Mouse (Mus musculus): Measurements from ENCODE around the gene Sac3d1. TPM values are rescaled to one million over a fixed set of nuclear protein-coding genes. Genes with fewer than 3 reads are reported as not detected.
A peak's percentile ranks its signal among the peaks of the same experiment; 100 is the strongest.

Gene Sac3d1
- total and polyA plus RNA-seq, 3 experiments = 44.4 to 49.3 TPM; not detected in 1

GRCm38 (mm10) chr19:6117346-6117985, 984 bp downstream of the Sac3d1 start:
- DNase-seq (ENCODE audit: low read depth, low spot score) = peak; percentile 53
- Histone ChIP-seq H3K27me3 (ENCODE audit: control insufficient read depth in 1 of 2, insufficient read depth in 2 of 2, low read length in 2 of 2) (no peaks in the 10 kb centered on the region), H3K27ac (ENCODE audit: control insufficient read depth, low read depth, low read length) (peak overlapping the region; percentile 88), H3K9ac (ENCODE audit: control insufficient read depth, low read depth, low read length, poor library complexity, severe bottlenecking) (peak overlapping the region; percentile 88), H3K9me3 (replicated peaks; ENCODE audit: insufficient read depth, low read length) (no peaks in the 10 kb centered on the region), H3K4me3 (ENCODE audit: control insufficient read depth in 1 of 2, insufficient read depth in 1 of 2, low read depth in 2 of 2, low read length in 2 of 2) (peak overlapping the region; percentile 74 to 91), H3K36me3 (ENCODE audit: control insufficient read depth in 1 of 2, insufficient read depth in 2 of 2, low read length in 2 of 2) (peaks cover 0 to 10% of the 10 kb centered on the region in 2 experiments; a peak in 2 of 4 replicates), H3K79me2 (ENCODE audit: control insufficient read depth, insufficient read depth, low read length, poor library complexity) (peaks cover 22% of the 10 kb centered on the region), H3K4me1 (ENCODE audit: control insufficient read depth in 1 of 2, insufficient read depth in 2 of 2, low read length in 2 of 2) (peaks cover 2 to 10% of the 10 kb centered on the region in 2 experiments; a peak in 2 of 4 replicates)
- TF ChIP-seq SIN3A (IDR thresholded peaks at IDR 0.05; ENCODE audit: low read length) = 0 out of 2 replicates have a peak, but pooled peaks have one; percentile 36
- 0 out of 2 replicates have a peak, but pooled peaks have one; percentile 16 for TF ChIP-seq MAX (IDR thresholded peaks at IDR 0.05; ENCODE audit: low read length)
- TF ChIP-seq ETS1 (IDR thresholded peaks at IDR 0.05; ENCODE audit: low read depth, low read length) = no peak
- TF ChIP-seq TCF12 (IDR thresholded peaks at IDR 0.05; ENCODE audit: low read depth, low read length) = 0 out of 2 replicates have a peak, but pooled peaks have one; percentile 10

GRCm38 (mm10) chr19:6116113-6116850, 2.2 kb downstream of the Sac3d1 start:
- H3K36me3 ChIP-seq (ENCODE audit: control insufficient read depth in 1 of 2, insufficient read depth in 2 of 2, low read length in 2 of 2) = peaks cover 0 to 10% of the 10 kb centered on the region in 2 experiments; a peak in 2 of 4 replicates
- TF ChIP-seq POLR2AphosphoS5 (IDR thresholded peaks at IDR 0.05; ENCODE audit: borderline replicate concordance, low read depth, low read length) = no peak
- TF ChIP-seq EP300 (IDR thresholded peaks at IDR 0.05; ENCODE audit: low read depth in 1 of 2, low read length in 2 of 2) = no peak
- no peak for TF ChIP-seq MXI1 (IDR thresholded peaks at IDR 0.05; ENCODE audit: low read depth, low read length)
- no peak for TF ChIP-seq KAT2A (conservative IDR thresholded peaks at IDR 0.05; ENCODE audit: low read depth, low read length)
- TF ChIP-seq BHLHE40 (IDR thresholded peaks at IDR 0.05; ENCODE audit: borderline replicate concordance, low read depth, low read length) = no peak
- TF ChIP-seq POLR2A (IDR thresholded peaks at IDR 0.05; ENCODE audit: control insufficient read depth in 1 of 2, insufficient read depth in 1 of 2, low read depth in 1 of 2, low read length in 2 of 2, poor library complexity in 1 of 2) = no peak
- TF ChIP-seq MYC (IDR thresholded peaks at IDR 0.05; ENCODE audit: low read depth, low read length) = no peak
- TF ChIP-seq MAFK (IDR thresholded peaks at IDR 0.05; ENCODE audit: borderline replicate concordance, low read depth, low read length) = no peak
- TF ChIP-seq CHD2 (IDR thresholded peaks at IDR 0.05; ENCODE audit: low read length) = no peak
- no peak for TF ChIP-seq ETS1 (IDR thresholded peaks at IDR 0.05; ENCODE audit: low read depth, low read length)
- TF ChIP-seq TBP (IDR thresholded peaks at IDR 0.05; ENCODE audit: low read depth, low read length) = no peak
- no peak for TF ChIP-seq MEF2A (IDR thresholded peaks at IDR 0.05; ENCODE audit: extremely low read depth, insufficient replicate concordance, low read depth, low read length, poor library complexity, severe bottlenecking)
- no peak for TF ChIP-seq NELFE (IDR thresholded peaks at IDR 0.05; ENCODE audit: low read depth, low read length)
- no peak for TF ChIP-seq ZC3H11A (IDR thresholded peaks at IDR 0.05; ENCODE audit: low read depth, low read length)
- TF ChIP-seq UBTF (IDR thresholded peaks at IDR 0.05; ENCODE audit: borderline replicate concordance, insufficient read depth, low read depth, low read length) = no peak
- no peak for TF ChIP-seq SIN3A (IDR thresholded peaks at IDR 0.05; ENCODE audit: low read length)
- no peak for TF ChIP-seq USF1 (IDR thresholded peaks at IDR 0.05; ENCODE audit: low read depth, low read length)
- no peak for TF ChIP-seq GABPA (IDR thresholded peaks at IDR 0.05; ENCODE audit: low read depth, low read length)
- no peak for TF ChIP-seq HCFC1 (IDR thresholded peaks at IDR 0.05; ENCODE audit: low read depth, low read length)
- H3K9ac ChIP-seq (ENCODE audit: control insufficient read depth, low read depth, low read length, poor library complexity, severe bottlenecking) = peak overlapping the region; percentile 88

More at GRCm38 (mm10) chr19:6116113-6116850, 2.2 kb downstream of the Sac3d1 start:
- Histone ChIP-seq H3K27me3 (ENCODE audit: control insufficient read depth in 1 of 2, insufficient read depth in 2 of 2, low read length in 2 of 2) (no peaks in the 10 kb centered on the region), H3K79me2 (ENCODE audit: control insufficient read depth, insufficient read depth, low read length, poor library complexity) (peaks cover 22% of the 10 kb centered on the region), H3K4me1 (ENCODE audit: control insufficient read depth in 1 of 2, insufficient read depth in 2 of 2, low read length in 2 of 2) (peaks cover 2 to 10% of the 10 kb centered on the region in 2 experiments; a peak in 2 of 4 replicates), H3K9me3 (replicated peaks; ENCODE audit: insufficient read depth, low read length) (no peaks in the 10 kb centered on the region), H3K27ac (ENCODE audit: control insufficient read depth, low read depth, low read length) (no peak overlapping the region), H3K4me3 (ENCODE audit: control insufficient read depth in 1 of 2, insufficient read depth in 1 of 2, low read depth in 2 of 2, low read length in 2 of 2) (peak overlapping the region; percentile 74 to 91; a peak in 1 of 4 replicates)
- no peak for DNase-seq (ENCODE audit: low read depth, low spot score)

All from MEL (cell line).